Mouse (Mus musculus): ENCODE results near the gene Zswim1. TPM values are rescaled to one million over a fixed set of nuclear protein-coding genes. Genes with fewer than 3 reads are reported as not detected.
"Not testable (repeated sequence)": the region's sequence is repeated elsewhere in the genome, so short reads cannot be mapped to it uniquely, and the experiment has no call there.

The Zswim1 gene
- polyA plus RNA-seq, 1 experiment from 2014 or later = 17.4 TPM

DNA sequence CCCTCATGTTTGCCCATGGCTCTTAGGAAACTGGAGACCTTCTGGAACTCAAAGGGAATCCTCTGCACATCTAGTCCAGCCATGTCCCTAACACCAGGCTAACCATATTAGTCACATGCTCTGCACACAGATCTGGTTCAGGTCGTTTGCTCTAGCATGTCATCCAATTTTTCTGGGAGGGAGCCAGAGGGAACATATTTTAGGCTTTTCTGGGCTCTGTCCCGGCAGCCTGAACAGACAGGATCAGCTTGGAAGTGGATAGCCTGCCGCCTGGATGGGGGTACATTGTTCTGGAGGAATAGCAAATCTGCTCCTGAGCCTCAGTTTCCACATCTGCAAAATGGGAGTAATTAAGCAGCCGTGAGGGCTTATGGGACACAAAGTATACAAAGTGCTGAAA, 38.6 kb downstream of the Zswim1 start:
- 73% methylated on average over 4 of the region's 4 CpGs for WGBS
- Histone ChIP-seq H3K4me1 (replicated peaks; ENCODE audit: control insufficient read depth, insufficient read depth, low read length) (peaks cover 31% of the 10 kb centered on the region; the same call in 1 of the 2 replicates), H3K4me2 (ENCODE audit: low read length) (no peak overlapping the region), H3K4me3 (ENCODE audit: low read depth, low read length) (no peak overlapping the region), H3K36me3 (ENCODE audit: control insufficient read depth, insufficient read depth, low read length) (no peaks in the 10 kb centered on the region), H3K27ac (ENCODE audit: low read depth) (no peak overlapping the region), H3K9me3 (ENCODE audit: control insufficient read depth, low read length) (no peaks in the 10 kb centered on the region), H3K9ac (ENCODE audit: low read length) (no peak overlapping the region), H3K27me3 (replicated peaks; ENCODE audit: control insufficient read depth, insufficient read depth, low read length) (peaks cover 27% of the 10 kb centered on the region)
- no peak for DNase-seq (ENCODE audit: low spot score)
- no peak for ATAC-seq (replicated peaks; ENCODE audit: low FRiP score, low TSS enrichment, low read depth)

DNA sequence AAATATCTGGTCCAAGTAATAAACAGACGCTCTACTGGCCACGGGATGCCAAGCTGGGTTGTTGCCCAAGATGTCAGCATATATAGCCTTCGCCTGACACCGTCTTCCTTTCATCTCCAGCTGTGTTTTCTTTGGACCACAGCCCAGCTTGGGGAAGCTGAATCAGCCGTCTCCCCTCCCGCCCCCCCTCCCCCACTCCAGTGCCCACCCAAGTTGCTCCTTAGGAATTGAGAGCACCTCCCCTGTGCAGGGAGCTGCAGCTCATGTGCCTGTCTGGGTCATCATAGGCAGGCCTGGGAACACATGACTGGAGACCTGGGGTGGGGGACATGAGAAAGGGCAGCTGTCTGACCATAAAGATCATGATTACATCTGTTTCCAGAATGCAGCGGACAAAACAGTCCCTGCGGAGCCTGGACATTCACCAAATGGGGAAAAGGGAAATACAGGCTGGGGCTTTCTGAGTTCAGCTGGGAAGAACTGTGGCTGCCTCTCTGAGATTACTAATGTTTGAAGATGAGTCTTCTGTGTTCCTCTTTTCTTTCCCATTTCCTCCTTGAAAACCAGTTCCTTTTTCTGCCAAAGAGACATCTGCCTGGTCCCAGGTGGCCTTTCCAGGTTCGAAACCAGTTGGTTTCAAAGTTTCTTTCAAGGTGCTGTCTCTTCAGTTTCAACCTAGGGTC, 39.8 kb downstream of the Zswim1 start:
- no peaks in the 10 kb centered on the region for H3K36me3 ChIP-seq (ENCODE audit: control insufficient read depth, insufficient read depth, low read length)
- 23% methylated on average over 9 of the region's 9 CpGs for WGBS
- H3K4me2 ChIP-seq (ENCODE audit: low read length) = peak overlapping the region; percentile 13; the same call in 1 of the 2 replicates
- no peaks in the 10 kb centered on the region for H3K9me3 ChIP-seq (ENCODE audit: control insufficient read depth, low read length)
- DNase-seq (ENCODE audit: low spot score) = peak; percentile 86
- H3K4me3 ChIP-seq (ENCODE audit: low read depth, low read length) = no peak overlapping the region
- peak; percentile 62 for ATAC-seq (replicated peaks; ENCODE audit: low FRiP score, low TSS enrichment, low read depth)
- H3K27ac ChIP-seq (ENCODE audit: low read depth) = peak overlapping the region; percentile 47
- H3K9ac ChIP-seq (ENCODE audit: low read length) = no peak overlapping the region
- peaks cover 24% of the 10 kb centered on the region; the same call in 1 of the 2 replicates for H3K4me1 ChIP-seq (replicated peaks; ENCODE audit: control insufficient read depth, insufficient read depth, low read length)
- H3K27me3 ChIP-seq (replicated peaks; ENCODE audit: control insufficient read depth, insufficient read depth, low read length) = peaks cover 16% of the 10 kb centered on the region

DNA sequence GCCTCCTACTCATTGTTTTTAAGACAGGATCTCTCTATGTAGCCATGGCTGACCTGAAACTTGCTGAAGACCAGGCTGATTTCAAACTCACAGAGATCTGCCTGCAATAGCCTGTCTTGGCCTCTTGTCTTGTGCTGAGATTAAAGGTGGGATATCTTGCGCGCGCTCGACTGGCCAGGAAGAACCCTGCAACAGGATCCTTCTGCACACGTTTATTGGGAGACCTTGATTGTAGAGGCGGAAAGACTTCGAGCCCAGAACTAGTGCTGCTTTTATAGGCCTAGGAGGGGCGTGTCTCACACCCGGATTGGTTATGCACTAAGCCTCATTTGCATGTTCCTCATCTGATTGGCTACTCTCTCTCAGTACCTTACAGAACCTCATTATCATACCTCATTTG, 40.9 kb downstream of the Zswim1 start:
- H3K9me3 ChIP-seq (ENCODE audit: control insufficient read depth, low read length); H3K27ac ChIP-seq (ENCODE audit: low read depth); ATAC-seq (replicated peaks; ENCODE audit: low FRiP score, low TSS enrichment, low read depth); DNase-seq (ENCODE audit: low spot score); H3K36me3 ChIP-seq (ENCODE audit: control insufficient read depth, insufficient read depth, low read length); H3K4me2 ChIP-seq (ENCODE audit: low read length); H3K4me3 ChIP-seq (ENCODE audit: low read depth, low read length); H3K9ac ChIP-seq (ENCODE audit: low read length); H3K27me3 ChIP-seq (replicated peaks; ENCODE audit: control insufficient read depth, insufficient read depth, low read length): not testable (repeated sequence)
- 90% methylated on average over 7 of the region's 9 CpGs for WGBS
- peaks cover 16% of the 10 kb centered on the region; the same call in 1 of the 2 replicates for H3K4me1 ChIP-seq (replicated peaks; ENCODE audit: control insufficient read depth, insufficient read depth, low read length)

DNA sequence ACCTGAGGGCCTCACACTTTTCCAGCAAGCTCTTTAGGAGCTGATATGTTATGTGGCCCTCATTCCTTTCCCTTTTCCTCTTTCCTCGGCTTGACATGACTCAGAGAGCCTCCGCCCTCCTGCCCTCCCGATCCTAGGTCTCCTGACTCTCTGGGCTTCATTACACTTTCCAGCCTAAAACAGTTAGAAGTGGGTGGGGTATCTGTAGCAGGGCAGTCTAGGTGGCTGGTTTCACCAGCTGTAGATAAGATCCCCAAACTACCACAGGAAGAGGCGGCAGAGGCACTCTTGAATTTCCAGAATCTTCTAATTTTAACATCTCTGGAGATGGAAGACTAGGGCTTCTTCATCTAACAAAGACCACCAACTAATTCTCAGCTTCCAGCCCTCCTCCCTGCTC, 42.1 kb downstream of the Zswim1 start:
- ATAC-seq (replicated peaks; ENCODE audit: low FRiP score, low TSS enrichment, low read depth) (no peak), DNase-seq (ENCODE audit: low spot score) (no peak)
- Histone ChIP-seq H3K4me1 (replicated peaks; ENCODE audit: control insufficient read depth, insufficient read depth, low read length) (peaks cover 13% of the 10 kb centered on the region; the same call in 1 of the 2 replicates), H3K4me2 (ENCODE audit: low read length) (no peak overlapping the region), H3K27ac (ENCODE audit: low read depth) (no peak overlapping the region), H3K9ac (ENCODE audit: low read length) (no peak overlapping the region), H3K36me3 (ENCODE audit: control insufficient read depth, insufficient read depth, low read length) (no peaks in the 10 kb centered on the region), H3K4me3 (ENCODE audit: low read depth, low read length) (no peak overlapping the region), H3K9me3 (ENCODE audit: control insufficient read depth, low read length) (peaks cover 4% of the 10 kb centered on the region; the same call in 1 of the 2 replicates), H3K27me3 (replicated peaks; ENCODE audit: control insufficient read depth, insufficient read depth, low read length) (no peaks in the 10 kb centered on the region)
- WGBS = 68% methylated on average over 4 of the region's 4 CpGs

DNA sequence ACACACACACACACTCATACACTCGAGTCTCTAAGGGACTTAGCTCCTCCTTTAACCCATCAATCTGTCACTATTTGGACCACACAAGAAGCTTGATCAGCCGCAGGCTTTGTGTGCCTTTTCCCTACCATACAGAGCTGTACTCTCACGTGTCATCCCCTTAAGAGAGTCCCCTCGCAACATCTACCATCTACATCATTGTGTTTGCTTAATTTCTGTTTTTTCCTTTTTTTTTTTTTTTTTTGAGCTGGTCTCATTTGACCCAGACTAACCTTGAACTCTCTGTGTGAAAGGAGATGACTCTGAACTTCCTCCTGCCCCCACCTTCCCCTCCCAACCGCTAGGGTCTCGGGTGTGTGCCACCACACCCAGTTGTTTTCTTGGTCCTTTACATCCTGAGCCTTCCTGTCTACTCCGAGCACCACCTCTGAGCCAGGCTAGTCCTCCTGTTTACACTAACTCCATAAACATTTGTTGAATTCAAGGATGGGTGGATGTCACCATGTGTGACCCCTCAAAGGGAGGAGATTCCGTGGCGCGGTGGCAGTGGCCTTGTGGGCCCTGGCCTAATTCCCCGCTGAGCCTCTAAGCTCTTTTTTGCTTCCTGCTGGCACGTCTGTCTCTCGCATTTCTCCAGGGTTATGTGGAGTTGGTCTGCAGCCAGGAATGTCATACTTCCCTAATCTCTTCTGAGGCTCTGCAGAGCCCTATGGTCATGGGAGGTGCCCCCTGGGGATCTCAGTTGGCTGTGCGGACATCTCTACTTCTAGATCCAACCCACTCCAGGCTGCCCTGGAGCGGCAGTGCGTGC, 44.5 kb downstream of the Zswim1 start:
- H3K9ac ChIP-seq (ENCODE audit: low read length) = no peak overlapping the region
- peak overlapping the region; percentile 69 for H3K27ac ChIP-seq (ENCODE audit: low read depth)
- DNase-seq (ENCODE audit: low spot score) (peak; percentile 69), ATAC-seq (replicated peaks; ENCODE audit: low FRiP score, low TSS enrichment, low read depth) (peak; percentile 45; the same call in 1 of the 2 replicates)
- H3K27me3 ChIP-seq (replicated peaks; ENCODE audit: control insufficient read depth, insufficient read depth, low read length) = no peaks in the 10 kb centered on the region
- peaks cover 8% of the 10 kb centered on the region; the same call in 1 of the 2 replicates for H3K4me1 ChIP-seq (replicated peaks; ENCODE audit: control insufficient read depth, insufficient read depth, low read length)
- H3K4me2 ChIP-seq (ENCODE audit: low read length) = no peak overlapping the region
- whole genome bisulfite sequencing = 32% methylated on average over 16 of the region's 16 CpGs
- H3K9me3 ChIP-seq (ENCODE audit: control insufficient read depth, low read length) = peaks cover 4% of the 10 kb centered on the region; the same call in 1 of the 2 replicates
- H3K4me3 ChIP-seq (ENCODE audit: low read depth, low read length) = no peak overlapping the region
- no peaks in the 10 kb centered on the region for H3K36me3 ChIP-seq (ENCODE audit: control insufficient read depth, insufficient read depth, low read length)

DNA sequence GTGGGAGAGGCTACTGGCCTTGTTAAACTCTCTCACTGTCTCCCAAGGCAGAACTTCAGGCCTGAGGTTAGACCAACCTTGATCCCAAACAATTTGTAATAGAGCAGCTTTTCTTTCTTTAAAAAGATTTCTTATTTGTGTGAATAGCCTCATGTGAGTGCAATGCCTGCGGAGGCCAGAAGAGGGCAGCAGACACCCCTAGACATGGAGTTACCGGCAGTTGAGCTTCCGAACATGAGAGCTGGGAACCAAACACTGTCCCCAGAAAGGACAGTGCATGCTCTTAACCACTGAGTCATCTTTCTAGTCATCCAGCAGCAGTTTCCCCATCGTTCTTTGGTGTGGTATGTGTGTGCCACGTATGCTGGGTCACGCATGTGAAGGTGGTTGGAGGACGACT, 45.1 kb downstream of the Zswim1 start:
- Histone ChIP-seq H3K4me3 (ENCODE audit: low read depth, low read length) (no peak overlapping the region), H3K4me1 (replicated peaks; ENCODE audit: control insufficient read depth, insufficient read depth, low read length) (peaks cover 4% of the 10 kb centered on the region; the same call in 1 of the 2 replicates), H3K27me3 (replicated peaks; ENCODE audit: control insufficient read depth, insufficient read depth, low read length) (no peaks in the 10 kb centered on the region), H3K36me3 (ENCODE audit: control insufficient read depth, insufficient read depth, low read length) (no peaks in the 10 kb centered on the region), H3K9me3 (ENCODE audit: control insufficient read depth, low read length) (peaks cover 4% of the 10 kb centered on the region; the same call in 1 of the 2 replicates), H3K4me2 (ENCODE audit: low read length) (no peak overlapping the region), H3K9ac (ENCODE audit: low read length) (no peak overlapping the region), H3K27ac (ENCODE audit: low read depth) (peak overlapping the region; percentile 69)
- ATAC-seq (replicated peaks; ENCODE audit: low FRiP score, low TSS enrichment, low read depth) (no peak), DNase-seq (ENCODE audit: low spot score) (no peak)
- WGBS = 96% methylated on average over 7 of the region's 7 CpGs

DNA sequence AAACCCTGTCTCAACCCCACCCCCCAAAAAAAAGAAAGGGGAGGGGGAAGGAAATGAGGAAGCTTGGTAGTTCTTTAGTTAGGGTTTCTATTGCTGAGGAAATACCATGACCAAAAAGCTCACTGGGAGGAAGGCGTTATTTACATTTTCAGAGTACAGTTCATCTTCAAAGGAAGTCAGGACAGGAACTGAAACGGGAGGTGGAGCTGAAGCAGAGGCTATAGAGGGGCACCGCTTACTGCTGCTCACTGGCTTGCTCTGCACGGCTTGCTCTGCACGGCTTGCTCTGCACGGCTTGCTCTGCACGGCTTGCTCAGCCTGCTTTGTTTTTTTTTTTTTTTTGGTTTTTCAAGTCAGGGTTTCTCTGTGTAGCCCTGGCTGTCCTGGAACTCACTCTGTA, 46.0 kb downstream of the Zswim1 start:
- Histone ChIP-seq H3K36me3 (ENCODE audit: control insufficient read depth, insufficient read depth, low read length) (no peaks in the 10 kb centered on the region), H3K27me3 (replicated peaks; ENCODE audit: control insufficient read depth, insufficient read depth, low read length) (no peaks in the 10 kb centered on the region), H3K9me3 (ENCODE audit: control insufficient read depth, low read length) (peaks cover 4% of the 10 kb centered on the region; the same call in 1 of the 2 replicates), H3K4me3 (ENCODE audit: low read depth, low read length) (no peak overlapping the region), H3K9ac (ENCODE audit: low read length) (no peak overlapping the region), H3K4me1 (replicated peaks; ENCODE audit: control insufficient read depth, insufficient read depth, low read length) (no peaks in the 10 kb centered on the region; the same call in 1 of the 2 replicates), H3K27ac (ENCODE audit: low read depth) (no peak overlapping the region), H3K4me2 (ENCODE audit: low read length) (no peak overlapping the region)
- no peak for DNase-seq (ENCODE audit: low spot score)
- WGBS = 59% methylated on average over 7 of the region's 7 CpGs
- ATAC-seq (replicated peaks; ENCODE audit: low FRiP score, low TSS enrichment, low read depth) = no peak

DNA sequence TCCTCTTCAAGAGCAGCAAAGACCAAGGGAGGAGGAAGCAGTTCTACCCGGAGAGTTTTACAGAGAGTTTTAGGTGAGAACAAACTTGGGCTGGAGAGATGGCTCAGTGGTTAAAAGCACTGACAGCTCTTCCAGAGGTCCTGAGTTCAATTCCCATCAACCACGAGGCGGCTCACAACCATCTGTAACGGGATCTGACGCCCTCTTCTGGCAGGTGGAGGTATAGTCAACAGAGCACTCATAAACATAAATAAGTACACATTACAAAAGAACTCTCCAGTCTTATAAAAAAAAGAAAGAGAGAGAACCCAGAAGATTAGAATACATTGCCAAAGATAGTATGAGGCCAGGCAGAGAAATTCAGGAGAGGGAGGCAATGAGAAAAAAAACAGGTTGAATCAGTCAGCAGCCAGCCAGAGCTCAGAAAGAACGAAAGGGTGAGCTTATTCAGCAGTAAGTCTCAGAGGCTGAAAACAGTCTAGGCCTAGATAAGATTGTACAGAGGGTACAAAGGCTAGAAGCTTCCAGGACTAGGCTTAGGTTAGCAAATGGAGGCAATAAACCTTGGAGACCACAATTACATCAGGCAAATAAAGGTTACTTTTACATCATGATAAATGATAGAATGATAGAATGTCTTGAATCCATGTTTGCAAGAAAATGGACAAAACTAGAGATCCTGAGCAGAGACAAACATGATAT, 49.3 kb downstream of the Zswim1 start:
- Histone ChIP-seq H3K27me3 (replicated peaks; ENCODE audit: control insufficient read depth, insufficient read depth, low read length) (no peaks in the 10 kb centered on the region), H3K9me3 (ENCODE audit: control insufficient read depth, low read length) (peaks cover 4% of the 10 kb centered on the region; the same call in 1 of the 2 replicates), H3K4me3 (ENCODE audit: low read depth, low read length) (no peak overlapping the region), H3K9ac (ENCODE audit: low read length) (no peak overlapping the region), H3K36me3 (ENCODE audit: control insufficient read depth, insufficient read depth, low read length) (no peaks in the 10 kb centered on the region), H3K4me1 (replicated peaks; ENCODE audit: control insufficient read depth, insufficient read depth, low read length) (peaks cover 10% of the 10 kb centered on the region; the same call in 1 of the 2 replicates), H3K4me2 (ENCODE audit: low read length) (no peak overlapping the region), H3K27ac (ENCODE audit: low read depth) (no peak overlapping the region)
- 50% methylated on average over 6 of the region's 6 CpGs for WGBS
- DNase-seq (ENCODE audit: low spot score) (no peak), ATAC-seq (replicated peaks; ENCODE audit: low FRiP score, low TSS enrichment, low read depth) (no peak)
